Mouse (Mus musculus): ENCODE measurements around the gene Krt19.

DNA sequence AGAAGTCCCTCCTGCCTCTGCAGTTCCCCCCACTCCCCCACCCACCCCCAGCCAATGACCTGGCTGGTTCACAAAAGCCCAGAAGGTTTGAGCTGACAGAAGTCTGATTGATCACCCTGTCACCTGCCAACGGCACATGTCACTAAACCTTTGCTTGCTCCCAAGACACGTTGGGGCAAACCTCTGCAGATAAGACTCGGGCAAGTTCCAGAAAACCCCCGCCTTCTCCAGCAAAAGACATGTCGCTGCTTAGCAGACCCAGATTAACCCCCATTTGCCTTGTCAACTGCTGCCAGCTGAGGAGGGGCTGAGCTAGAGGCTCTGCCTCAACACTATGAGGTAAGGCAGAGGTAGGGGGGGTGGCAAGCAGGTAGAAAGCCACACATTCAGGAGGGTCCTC, 11.9 kb downstream of the Krt19 start:
- TF ChIP-seq CTCF (IDR thresholded peaks at IDR 0.05; ENCODE audit: low read depth, low read length) (no peak), POLR2A (IDR thresholded peaks at IDR 0.05; ENCODE audit: extremely low read depth, insufficient read depth, low read length) (no peak)

All from liver, adult 2 months (tissue).